Mouse (Mus musculus): ENCODE data around the gene Rassf5. TPM values are rescaled to one million over a fixed set of nuclear protein-coding genes. Genes with fewer than 3 reads are reported as not detected.

Rassf5 gene
- polyA plus RNA-seq, 1 experiment from 2014 or later: 6.5 TPM

Other genes with a start within 250 kb of the Rassf5 start
- gene Il10, start 225.4 kb downstream of the Rassf5 start, polyA plus RNA-seq (2015; fragmentation: Nextera tagmentation; extraction: Ambion mirVana): 0.11 and 0.13 TPM in 2 replicates
- gene Mapkapk2, start 147.4 kb downstream of the Rassf5 start, polyA plus RNA-seq (2015; fragmentation: Nextera tagmentation; extraction: Ambion mirVana): 57.9 and 61.0 TPM in 2 replicates
- gene Dyrk3, start 106.9 kb downstream of the Rassf5 start, polyA plus RNA-seq (2015; fragmentation: Nextera tagmentation; extraction: Ambion mirVana): 3.3 and 3.7 TPM in 2 replicates
- 60.3 and 63.0 TPM in 2 replicates for gene Eif2d, start 92.1 kb downstream of the Rassf5 start, polyA plus RNA-seq (2015; fragmentation: Nextera tagmentation; extraction: Ambion mirVana)
- 2.9 and 4.0 TPM in 2 replicates for gene Ikbke, start 34.3 kb upstream of the Rassf5 start, polyA plus RNA-seq (2015; fragmentation: Nextera tagmentation; extraction: Ambion mirVana)

All from lung, embryonic 15.5 days (tissue).